Mouse (Mus musculus) ES-Bruce4 (cell line): ENCODE data around the gene Xpo5.
A peak's percentile ranks its signal among the peaks of the same experiment; 100 is the strongest.

Source experiments
- CTCF ChIP-seq: IDR thresholded peaks from one replicate; pipeline ENCODE4 v1.8.1; 2011; ENCODE audit warnings: low read depth, low read length
- EP300 ChIP-seq: IDR thresholded peaks from 2 replicates; pipeline ENCODE4 v1.6.1; 2011; ENCODE audit warnings: low read depth, low read length; ENCODE audit not compliant: insufficient read depth
- POLR2A ChIP-seq: IDR thresholded peaks from one replicate; pipeline ENCODE4 v1.8.1; 2011; ENCODE audit warnings: low read length; ENCODE audit not compliant: insufficient read depth

GRCm38 (mm10) chr17:46283140-46283539 lies 80.6 kb downstream of the Xpo5 start:
- TF ChIP-seq CTCF (no peak), POLR2A (peak; percentile 4), EP300 (no peak)
